Mouse (Mus musculus) adrenal gland, adult 2 months (tissue): ENCODE data around the gene Fam83e. TPM values are rescaled to one million over a fixed set of nuclear protein-coding genes. Genes with fewer than 3 reads are reported as not detected.

Source experiments
- DNase-seq: peaks from one replicate; pipeline ENCODE4 v3.0.0; 2021
- polyA plus RNA-seq: library from polyadenylated mRNA; depleted of rRNA; stranded (reverse); fragments of >200 nt; gene quantifications from 2 replicates; pipeline ENCODE4 v1.2.3, GENCODE M21; 2012; rRNA removed
- total RNA-seq, 2 experiments: library from RNA; stranded (reverse); gene quantifications; 2 replicates each; pipeline ENCODE4 v1.2.3; 2021

Gene Fam83e
- total and polyA plus RNA-seq, 3 experiments, result 0.72 to 0.86 (median 0.86) TPM

- no peak for DNase-seq
These were observed 18.8 kb downstream of the Fam83e start for GRCm38 (mm10) chr7:45739820-45740219.

- DNase-seq, result no peak
These were observed 20.3 kb downstream of the Fam83e start for GRCm38 (mm10) chr7:45741308-45741707.

GRCm38 (mm10) chr7:45741777-45742176 is 20.8 kb downstream of the Fam83e start:
- DNase-seq, result no peak

- DNase-seq, result peak; percentile 41
These were observed 21.3 kb downstream of the Fam83e start for GRCm38 (mm10) chr7:45742338-45742737.

GRCm38 (mm10) chr7:45744387-45744786 is 23.4 kb downstream of the Fam83e start:
- DNase-seq, result peak; percentile 60

GRCm38 (mm10) chr7:45746518-45746917 is 25.5 kb downstream of the Fam83e start:
- DNase-seq, result no peak

- DNase-seq, result no peak
These were observed 26.4 kb downstream of the Fam83e start for GRCm38 (mm10) chr7:45747450-45747849.

GRCm38 (mm10) chr7:45748110-45748509 is 27.1 kb downstream of the Fam83e start:
- no peak for DNase-seq

GRCm38 (mm10) chr7:45749401-45749800 is 28.4 kb downstream of the Fam83e start:
- DNase-seq, result peak; percentile 45

GRCm38 (mm10) chr7:45750162-45750561 is 29.1 kb downstream of the Fam83e start:
- DNase-seq, result no peak

- no peak for DNase-seq
These were observed 34.7 kb downstream of the Fam83e start for GRCm38 (mm10) chr7:45755703-45756102.

- peak; percentile 21 for DNase-seq
These were observed 38.4 kb downstream of the Fam83e start for GRCm38 (mm10) chr7:45759400-45759799.

- no peak for DNase-seq
These were observed 39.1 kb downstream of the Fam83e start for GRCm38 (mm10) chr7:45760151-45760550.

- DNase-seq, result no peak
These were observed 45.0 kb downstream of the Fam83e start for GRCm38 (mm10) chr7:45765995-45766394.

- DNase-seq, result no peak
These were observed 45.8 kb downstream of the Fam83e start for GRCm38 (mm10) chr7:45766764-45767163.

GRCm38 (mm10) chr7:45767500-45767899 is 46.5 kb downstream of the Fam83e start:
- no peak for DNase-seq

- DNase-seq, result no peak
These were observed 49.5 kb downstream of the Fam83e start for GRCm38 (mm10) chr7:45770427-45771082.

- DNase-seq, result no peak
These were observed 50.1 kb downstream of the Fam83e start for GRCm38 (mm10) chr7:45771101-45771500.

GRCm38 (mm10) chr7:45775237-45775636 is 54.2 kb downstream of the Fam83e start:
- DNase-seq, result no peak

Other genes starting within 250 kb of the Fam83e start
Only the 30 nearest of the 32 such genes appear.
- 10 to 100 TPM; 55.4 to 71.1 TPM for gene Dhdh, start 232.4 kb upstream of the Fam83e start, total RNA-seq
- gene Dhdh, start 232.4 kb upstream of the Fam83e start, polyA plus RNA-seq, result 17.6 and 21.4 TPM in 2 replicates
- gene Nucb1, start 210.8 kb upstream of the Fam83e start, total RNA-seq, result 100 to 1,000 TPM; 280 to 286 TPM
- 594 and 643 TPM in 2 replicates for gene Nucb1, start 210.8 kb upstream of the Fam83e start, polyA plus RNA-seq
- 10 to 100 TPM; 49.0 to 57.8 TPM for gene Ppp1r15a, start 194.9 kb upstream of the Fam83e start, total RNA-seq
- gene Ppp1r15a, start 194.9 kb upstream of the Fam83e start, polyA plus RNA-seq, result 49.5 and 49.7 TPM in 2 replicates
- 1 to 10 TPM; 3.0 to 5.9 TPM for gene Plekha4, start 194.9 kb upstream of the Fam83e start, total RNA-seq
- gene Plekha4, start 194.9 kb upstream of the Fam83e start, polyA plus RNA-seq, result 9.8 and 15.6 TPM in 2 replicates
- gene Hsd17b14, start 166.3 kb upstream of the Fam83e start, total RNA-seq, result 1 to 10 TPM; 2.3 TPM
- gene Hsd17b14, start 166.3 kb upstream of the Fam83e start, polyA plus RNA-seq, result 1.5 and 2.3 TPM in 2 replicates
- 100 to 1,000 TPM; 213 to 292 TPM for gene Bcat2, start 151.1 kb upstream of the Fam83e start, total RNA-seq
- 166 and 170 TPM in 2 replicates for gene Bcat2, start 151.1 kb upstream of the Fam83e start, polyA plus RNA-seq
- gene Fgf21, start 105.7 kb upstream of the Fam83e start, total RNA-seq, result not detected
- gene Fgf21, start 105.7 kb upstream of the Fam83e start, polyA plus RNA-seq, result 0.15 and 0.16 TPM in 2 replicates
- not detected for gene Fut1, start 103.9 kb upstream of the Fam83e start, total RNA-seq
- gene Fut1, start 103.9 kb upstream of the Fam83e start, polyA plus RNA-seq, result not detected in 2 replicates
- gene Izumo1, start 99.4 kb upstream of the Fam83e start, total RNA-seq, result under 1 TPM; 0.28 to 0.29 TPM
- 0.65 and 0.89 TPM in 2 replicates for gene Izumo1, start 99.4 kb upstream of the Fam83e start, polyA plus RNA-seq
- 10 to 100 TPM; 13.5 to 20.6 TPM for gene Rasip1, start 93.7 kb upstream of the Fam83e start, total RNA-seq
- 42.9 and 56.4 TPM in 2 replicates for gene Rasip1, start 93.7 kb upstream of the Fam83e start, polyA plus RNA-seq
- gene Mamstr, start 81.2 kb upstream of the Fam83e start, total RNA-seq, result 1 to 10 TPM; 3.0 to 5.8 TPM
- 5.1 and 5.8 TPM in 2 replicates for gene Mamstr, start 81.2 kb upstream of the Fam83e start, polyA plus RNA-seq
- gene Fut2, start 54.8 kb upstream of the Fam83e start, total RNA-seq, result under 1 TPM in 1 of 2 experiments, not detected in 1; 0.09 TPM
- gene Fut2, start 54.8 kb upstream of the Fam83e start, polyA plus RNA-seq, result not detected in 2 replicates
- under 1 TPM in 1 of 2 experiments, not detected in 1; 0.31 TPM for gene Ntn5, start 37.2 kb upstream of the Fam83e start, total RNA-seq
- gene Ntn5, start 37.2 kb upstream of the Fam83e start, polyA plus RNA-seq, result 0.40 and 0.86 TPM in 2 replicates
- gene Sec1, start 26.8 kb upstream of the Fam83e start, total RNA-seq, result under 1 TPM; 0.29 to 0.41 TPM
- 0.57 and 0.58 TPM in 2 replicates for gene Sec1, start 26.8 kb upstream of the Fam83e start, polyA plus RNA-seq
- 10 to 100 TPM; 10.9 to 18.6 TPM for gene Car11, start 21.4 kb upstream of the Fam83e start, total RNA-seq
- 30.0 and 38.2 TPM in 2 replicates for gene Car11, start 21.4 kb upstream of the Fam83e start, polyA plus RNA-seq
- gene Dbp, start 16.1 kb upstream of the Fam83e start, total RNA-seq, result 100 to 1,000 TPM in 1 of 2 experiments, 10 to 100 TPM in 1; 54.3 to 225 TPM
- gene Dbp, start 16.1 kb upstream of the Fam83e start, polyA plus RNA-seq, result 569 and 796 TPM in 2 replicates
- 1,000 to 10,000 TPM in 1 of 2 experiments, 100 to 1,000 TPM in 1; 972 to 1,050 TPM for gene Rpl18, start 5.8 kb upstream of the Fam83e start, total RNA-seq
- gene Rpl18, start 5.8 kb upstream of the Fam83e start, polyA plus RNA-seq, result 1,143 and 1,258 TPM in 2 replicates
- 10 to 100 TPM; 38.9 to 39.5 TPM for gene Sphk2, start 3.2 kb upstream of the Fam83e start, total RNA-seq
- 90.9 and 92.5 TPM in 2 replicates for gene Sphk2, start 3.2 kb upstream of the Fam83e start, polyA plus RNA-seq
- not detected for gene Spaca4, start 4.6 kb downstream of the Fam83e start, total RNA-seq
- gene Spaca4, start 4.6 kb downstream of the Fam83e start, polyA plus RNA-seq, result not detected in 2 replicates
- 1 to 10 TPM; 6.2 to 8.6 TPM for gene Lmtk3, start 62.5 kb downstream of the Fam83e start, total RNA-seq
- 38.0 and 61.3 TPM in 2 replicates for gene Lmtk3, start 62.5 kb downstream of the Fam83e start, polyA plus RNA-seq
- gene Sult2b1, start 63.5 kb downstream of the Fam83e start, total RNA-seq, result 1 to 10 TPM in 1 of 2 experiments, under 1 TPM in 1; 0.49 to 2.0 TPM
- 1.6 and 2.9 TPM in 2 replicates for gene Sult2b1, start 63.5 kb downstream of the Fam83e start, polyA plus RNA-seq
- 100 to 1,000 TPM; 127 to 129 TPM for gene Cyth2, start 93.4 kb downstream of the Fam83e start, total RNA-seq
- 147 and 170 TPM in 2 replicates for gene Cyth2, start 93.4 kb downstream of the Fam83e start, polyA plus RNA-seq
- gene Kcnj14, start 103.6 kb downstream of the Fam83e start, total RNA-seq, result under 1 TPM in 1 of 2 experiments, not detected in 1; 0.20 TPM
- gene Kcnj14, start 103.6 kb downstream of the Fam83e start, polyA plus RNA-seq, result 0.70 and 1.8 TPM in 2 replicates
- 10 to 100 TPM; 26.9 to 30.1 TPM for gene Grwd1, start 109.7 kb downstream of the Fam83e start, total RNA-seq
- 22.1 and 27.4 TPM in 2 replicates for gene Grwd1, start 109.7 kb downstream of the Fam83e start, polyA plus RNA-seq
- 100 to 1,000 TPM; 128 to 147 TPM for gene Kdelr1, start 151.6 kb downstream of the Fam83e start, total RNA-seq
- 235 and 251 TPM in 2 replicates for gene Kdelr1, start 151.6 kb downstream of the Fam83e start, polyA plus RNA-seq
- gene Grin2d, start 157.2 kb downstream of the Fam83e start, total RNA-seq, result under 1 TPM; 0.40 to 0.97 TPM
- 4.0 and 4.2 TPM in 2 replicates for gene Grin2d, start 157.2 kb downstream of the Fam83e start, polyA plus RNA-seq
- not detected for gene Syngr4, start 175.5 kb downstream of the Fam83e start, total RNA-seq
- gene Syngr4, start 175.5 kb downstream of the Fam83e start, polyA plus RNA-seq, result 0.90 and 0.98 TPM in 2 replicates
- gene Tmem143, start 175.7 kb downstream of the Fam83e start, total RNA-seq, result 10 to 100 TPM; 60.8 to 65.3 TPM
- gene Tmem143, start 175.7 kb downstream of the Fam83e start, polyA plus RNA-seq, result 173 and 207 TPM in 2 replicates
- gene Emp3, start 200.2 kb downstream of the Fam83e start, total RNA-seq, result 100 to 1,000 TPM; 327 to 620 TPM
- 855 and 1,123 TPM in 2 replicates for gene Emp3, start 200.2 kb downstream of the Fam83e start, polyA plus RNA-seq
- gene Ccdc114, start 202.9 kb downstream of the Fam83e start, total RNA-seq, result 10 to 100 TPM; 13.3 to 68.3 TPM
- 19.2 and 23.9 TPM in 2 replicates for gene Ccdc114, start 202.9 kb downstream of the Fam83e start, polyA plus RNA-seq